Mouse (Mus musculus): ENCODE data around the gene Il17d. TPM values are rescaled to one million over a fixed set of nuclear protein-coding genes. Genes with fewer than 3 reads are reported as not detected.

The Il17d gene
- total RNA-seq, 4 experiments from 2014 or later = 0.77 to 1.6 (median 1.1) TPM

DNA sequence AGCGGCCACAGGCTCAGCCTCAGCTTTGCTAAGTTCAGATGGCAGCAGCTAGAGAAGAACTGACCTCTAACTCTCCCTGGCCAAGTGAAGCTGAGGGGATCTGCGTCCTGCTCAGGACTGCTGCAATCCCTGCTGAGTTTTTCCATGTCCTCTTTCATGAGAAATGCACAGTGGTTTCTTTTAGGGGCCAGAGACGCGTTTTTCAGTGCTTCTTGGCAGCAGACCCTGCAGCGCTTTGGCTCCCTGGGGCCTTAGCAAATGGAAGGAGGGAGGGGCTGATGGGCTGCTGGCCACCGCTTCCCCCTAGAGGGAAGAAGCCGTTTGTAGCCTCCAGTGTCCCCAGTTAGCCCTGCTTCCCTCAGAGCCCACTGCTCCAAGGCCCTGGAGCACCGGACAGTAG, 10.4 kb downstream of the Il17d start:
- peak; percentile 60 to 69 for DNase-seq (ENCODE audit: low spot score in 2 of 2)

DNA sequence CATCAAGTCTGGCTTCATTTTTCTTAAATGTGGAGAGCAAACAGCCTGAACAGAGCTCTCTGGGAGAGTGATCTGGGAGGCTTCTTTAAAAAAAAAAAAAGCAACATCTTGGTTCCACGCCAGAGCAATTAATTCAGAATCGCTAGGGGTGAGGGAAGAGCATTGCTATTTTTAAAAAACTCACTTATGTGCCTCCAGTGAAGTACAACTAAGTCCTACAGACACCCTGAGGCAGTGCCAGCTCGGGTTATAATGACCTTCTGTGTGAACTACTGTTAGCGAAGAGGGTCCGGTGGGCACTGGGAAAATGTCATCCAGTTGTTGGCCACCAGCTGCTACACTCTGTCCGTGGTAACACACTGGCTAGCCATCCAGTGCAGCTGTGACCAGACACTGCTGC, 11.1 kb downstream of the Il17d start:
- no peak for DNase-seq (ENCODE audit: low spot score in 2 of 2)

- no peak for DNase-seq (ENCODE audit: low spot score in 2 of 2)
These were observed 12.2 kb downstream of the Il17d start for GRCm38 (mm10) chr14:57536820-57537219.

DNA sequence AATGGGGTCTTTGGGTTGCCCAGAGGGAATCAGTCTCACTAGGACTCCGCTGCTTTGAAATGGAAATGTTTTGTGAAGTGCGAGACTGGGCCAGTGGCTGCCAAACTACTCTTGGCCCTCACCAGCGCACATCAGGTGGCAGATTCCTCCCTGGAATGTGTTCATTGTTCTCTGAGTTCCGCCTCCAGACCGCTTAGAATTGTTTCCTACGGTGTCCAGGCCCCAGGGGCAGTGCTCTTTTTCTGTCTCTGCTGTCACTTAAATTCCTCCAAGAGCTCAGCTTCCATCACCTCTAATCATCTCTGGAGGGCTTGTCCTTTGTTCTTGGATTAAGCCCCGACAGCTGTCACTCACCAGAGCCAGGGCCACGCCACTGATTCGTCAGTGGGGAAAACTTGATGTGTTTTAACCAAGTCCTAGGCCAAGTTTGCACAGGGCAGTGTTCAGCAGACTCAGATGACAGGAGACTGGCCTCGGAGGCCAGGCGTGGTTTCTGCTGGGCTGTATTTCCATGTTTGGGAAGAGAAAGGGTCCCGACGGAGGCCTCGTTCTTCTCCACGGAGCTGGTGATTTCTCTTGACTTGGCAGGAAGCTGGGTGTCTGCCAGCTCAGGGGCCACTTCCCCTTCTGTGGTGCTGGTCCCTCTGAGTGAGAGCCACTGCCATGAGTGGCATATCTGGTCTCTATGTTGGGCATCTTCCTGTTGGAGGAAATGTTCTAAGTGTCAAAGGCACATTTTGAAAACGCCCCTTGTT, 12.9 kb downstream of the Il17d start:
- no peak for DNase-seq (ENCODE audit: low spot score in 2 of 2)

- DNase-seq (ENCODE audit: low spot score in 2 of 2) = no peak
These were observed 16.1 kb downstream of the Il17d start for GRCm38 (mm10) chr14:57540683-57541082.

- DNase-seq (ENCODE audit: low spot score in 2 of 2) = no peak
These were observed 17.7 kb downstream of the Il17d start for GRCm38 (mm10) chr14:57542231-57542630.

- DNase-seq (ENCODE audit: low spot score in 2 of 2) = no peak
These were observed 19.0 kb downstream of the Il17d start for GRCm38 (mm10) chr14:57543420-57544039.

- no peak for DNase-seq (ENCODE audit: low spot score in 2 of 2)
These were observed 20.9 kb downstream of the Il17d start for GRCm38 (mm10) chr14:57545526-57545925.

DNA sequence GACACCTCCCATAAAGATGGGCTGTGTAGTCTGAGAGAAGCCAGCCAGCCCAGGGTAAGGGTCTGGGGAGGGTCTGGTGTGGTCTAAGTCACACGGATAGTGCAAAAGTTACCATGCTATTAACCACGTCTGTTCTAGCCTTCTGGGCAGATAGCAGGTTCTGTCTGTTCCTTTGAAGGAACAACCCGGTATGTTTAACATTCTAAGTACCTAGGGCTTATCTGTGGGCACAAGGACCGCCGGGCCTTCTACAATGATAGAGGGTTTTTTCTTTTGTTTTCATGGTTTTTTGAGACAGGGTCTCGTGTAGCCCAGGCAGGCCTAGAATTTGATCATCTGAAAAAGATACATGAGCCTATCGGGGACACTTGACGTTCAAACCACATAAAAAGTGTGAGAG, 21.6 kb downstream of the Il17d start:
- DNase-seq (ENCODE audit: low spot score in 2 of 2) = no peak

- DNase-seq (ENCODE audit: low spot score in 2 of 2) = no peak
These were observed 22.0 kb downstream of the Il17d start for GRCm38 (mm10) chr14:57546557-57547021.

DNA sequence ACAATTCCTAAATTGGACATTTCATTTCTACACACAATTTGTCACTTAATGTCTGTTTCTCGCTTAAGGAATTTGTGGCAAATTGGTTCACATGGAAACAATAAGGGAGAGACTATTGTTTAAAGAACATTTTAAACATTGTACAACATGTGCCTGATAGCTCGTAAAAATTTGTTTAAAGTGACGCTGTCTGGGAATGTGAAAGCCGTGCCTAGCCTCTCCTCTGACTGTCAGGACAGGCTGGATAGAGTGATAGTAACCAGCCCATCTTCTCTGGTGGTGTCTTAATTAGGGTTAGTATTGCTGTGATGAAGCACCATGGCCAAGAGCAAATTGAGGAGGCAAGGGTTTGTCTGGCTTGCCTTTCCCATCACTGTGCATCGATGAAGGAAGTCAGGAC, 22.5 kb downstream of the Il17d start:
- DNase-seq (ENCODE audit: low spot score in 2 of 2) = no peak

GRCm38 (mm10) chr14:57552945-57553344, 28.4 kb downstream of the Il17d start:
- no peak for DNase-seq (ENCODE audit: low spot score in 2 of 2)

DNA sequence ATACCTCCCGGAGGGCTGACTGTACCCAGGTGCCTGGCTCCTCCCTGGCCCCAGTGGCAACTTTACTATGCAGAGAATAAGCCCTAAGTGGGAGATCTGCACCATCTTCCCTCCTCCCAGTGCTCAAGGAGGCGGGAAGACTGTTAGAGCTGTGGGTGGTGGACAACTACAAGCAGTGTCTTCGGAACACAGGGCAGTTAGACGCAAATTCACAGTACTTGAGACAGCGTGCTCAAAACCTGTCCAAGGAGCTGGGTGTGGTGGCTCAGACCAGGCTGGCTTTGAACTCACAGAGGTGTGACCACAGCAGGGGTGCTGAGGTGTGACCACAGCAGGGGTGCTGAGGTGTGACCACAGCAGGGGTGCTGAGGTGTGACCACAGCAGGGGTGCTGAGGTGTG, 29.9 kb downstream of the Il17d start:
- no peak for DNase-seq (ENCODE audit: low spot score in 2 of 2)

DNA sequence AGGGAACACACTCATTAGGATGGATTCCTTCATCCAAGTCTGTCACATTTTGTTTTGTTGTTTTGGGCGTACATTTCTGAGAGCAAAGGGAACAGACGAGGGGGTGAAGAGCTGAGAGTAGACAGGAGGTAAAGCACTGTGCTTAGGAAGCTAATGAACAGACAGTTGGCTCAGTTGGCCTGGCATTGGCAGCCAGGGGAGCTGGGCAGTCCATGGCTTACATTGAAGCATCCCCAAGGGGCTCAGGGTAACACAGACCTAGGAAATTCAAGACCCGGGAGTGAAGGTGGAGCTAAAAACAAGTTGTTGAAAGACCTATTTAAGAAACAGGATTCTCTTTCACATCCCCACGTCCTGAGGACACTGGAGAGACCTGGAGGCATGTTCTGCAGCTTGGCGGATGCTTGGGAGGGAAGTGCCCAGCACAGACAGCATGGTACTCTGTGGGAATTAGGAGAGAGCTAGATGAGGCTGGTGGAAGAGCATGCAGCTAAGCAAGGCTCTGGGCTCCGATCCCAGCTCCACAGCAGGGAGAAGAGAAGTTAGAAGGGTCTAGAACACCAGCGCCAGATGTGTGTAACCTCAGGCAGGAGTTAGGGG, 31.0 kb downstream of the Il17d start:
- no peak for DNase-seq (ENCODE audit: low spot score in 2 of 2)

GRCm38 (mm10) chr14:57556922-57557321, 32.3 kb downstream of the Il17d start:
- DNase-seq (ENCODE audit: low spot score in 2 of 2) = no peak

- no peak for DNase-seq (ENCODE audit: low spot score in 2 of 2)
These were observed 41.0 kb downstream of the Il17d start for GRCm38 (mm10) chr14:57565626-57566025.

GRCm38 (mm10) chr14:57571155-57572133, 46.9 kb downstream of the Il17d start, which contains the start of gene Eef1akmt1:
Gene Eef1akmt1 (minus strand): TSS chr14:57571612.
- DNase-seq (ENCODE audit: low spot score in 2 of 2) = peak; percentile 89 to 92

GRCm38 (mm10) chr14:57574792-57575587, 50.4 kb downstream of the Il17d start:
- DNase-seq (ENCODE audit: low spot score in 2 of 2) = no peak

DNA sequence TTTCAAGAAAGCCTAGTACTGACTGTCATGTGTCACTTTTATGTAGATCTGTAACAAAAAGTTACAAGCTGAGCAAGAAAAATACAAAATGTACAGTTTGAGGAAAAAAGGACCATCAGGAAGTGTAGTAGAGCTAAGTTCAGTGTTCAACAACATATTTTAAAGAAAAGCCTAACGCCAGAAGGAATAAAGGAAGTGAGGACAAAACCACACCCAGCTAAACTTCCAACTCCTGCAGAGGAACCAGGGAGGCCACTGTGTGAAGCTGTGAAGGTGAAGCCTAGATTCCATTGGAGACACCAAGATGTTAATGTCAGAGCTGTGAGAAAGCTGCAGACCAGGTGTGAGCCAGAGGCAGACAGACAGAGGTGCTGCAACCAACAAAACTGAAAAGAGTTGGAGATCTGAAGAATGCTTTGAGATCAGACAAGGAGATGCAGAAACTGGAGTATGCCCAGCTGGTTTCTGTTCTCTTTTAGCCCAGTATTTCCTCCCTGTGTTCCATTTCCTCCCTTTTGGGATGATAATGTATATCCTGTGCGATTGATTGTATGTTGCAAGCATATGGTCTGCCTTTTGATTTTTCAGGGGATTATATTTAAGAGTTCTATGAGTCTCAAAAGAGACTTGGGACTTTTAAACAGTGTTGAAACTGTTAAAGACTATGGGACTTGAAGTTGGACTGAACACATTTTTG, 51.9 kb downstream of the Il17d start:
- no peak for DNase-seq (ENCODE audit: low spot score in 2 of 2)

- DNase-seq (ENCODE audit: low spot score in 2 of 2) = no peak
These were observed 67.3 kb downstream of the Il17d start for GRCm38 (mm10) chr14:57591830-57592229.

Measured in gastrocnemius, adult 8-10 months (tissue).